Comparison of ENCODE assay signal across 8 mouse cellular contexts in genomic region chr4:114472143-114472542, GRCm38 (mm10).
A peak's percentile ranks its signal among the peaks of the same experiment; 100 is the strongest.
DNase-seq lines count a peak whose midpoint lies in the region; ATAC-seq and TF ChIP-seq lines count a peak whose summit lies in the region.
"Had no signal": no experiment of that assay in that cellular context is flagged by ENCODE, and none has a peak within 500 bp of the region (broad histone marks: within the 10 kb centered on the region; RNA-seq: fewer than 3 reads in every experiment).

No protein-coding gene starts in this region.

- ATAC-seq in Patski: peak; percentile 99
- peak; percentile 52; the same call in 1 of the 2 replicates for ATAC-seq in heart, embryonic 11.5 days (replicated peaks; ENCODE audit: insufficient number of reproducible peaks, low FRiP score, low TSS enrichment)

- WGBS in heart, embryonic 11.5 days (ENCODE audit: insufficient replicate concordance): 54% methylated on average over 5 of the region's 5 CpGs

- no peak overlapping the region for H3K9ac ChIP-seq in heart, embryonic 11.5 days (ENCODE audit: low read depth, low read length)
- H3K9ac ChIP-seq: liver, embryonic 15.5 days had no signal

- no peaks in the 10 kb centered on the region for H3K9me3 ChIP-seq in heart, embryonic 11.5 days (replicated peaks; ENCODE audit: control insufficient read depth, low read length)
- H3K9me3 ChIP-seq: liver, embryonic 15.5 days had no signal

- no peak overlapping the region for H3K27ac ChIP-seq in heart, embryonic 11.5 days (ENCODE audit: low read depth, low read length)
- H3K27ac ChIP-seq: liver, embryonic 15.5 days had no signal

- intact Hi-C loops in left cerebral cortex, postnatal 25 days (cut with DNase I): no loop called here

- no peak overlapping the region for H3K4me3 ChIP-seq in C2C12 (ENCODE audit: insufficient read depth, poor library complexity, severe bottlenecking)
- no peak overlapping the region for H3K4me3 ChIP-seq in heart, embryonic 11.5 days (ENCODE audit: low read depth, low read length)
- H3K4me3 ChIP-seq: liver, embryonic 15.5 days had no signal

- no peak for DNase-seq in Patski (ENCODE audit: low read depth, low spot score)
- DNase-seq in kidney, postnatal 25 days: peak; percentile 72 to 85
- DNase-seq in yolk sac, embryonic 10.5 days (ENCODE audit: low spot score): peak; percentile 62
- no peak for DNase-seq in thymus, postnatal 0 days (ENCODE audit: low spot score)
- no peak for DNase-seq in left cerebral cortex, postnatal 25 days (ENCODE audit: low spot score in 2 of 2)

- no peaks in the 10 kb centered on the region for H3K36me3 ChIP-seq in C2C12 (ENCODE audit: control insufficient read depth, insufficient read depth)
- no peaks in the 10 kb centered on the region for H3K36me3 ChIP-seq in heart, embryonic 11.5 days (ENCODE audit: control insufficient read depth, insufficient read depth, low read length)
- H3K36me3 ChIP-seq: liver, embryonic 15.5 days had no signal

- TF ChIP-seq CTCF in C2C12 (IDR thresholded peaks at IDR 0.05; ENCODE audit: control insufficient read depth, insufficient read depth, insufficient read length) (peak; percentile 2), Patski (IDR thresholded peaks at IDR 0.05) (no peak)

- H3ac ChIP-seq in C2C12 (ENCODE audit: control insufficient read depth, insufficient read length, low read depth): no peak overlapping the region

- no peak overlapping the region for H3K4me2 ChIP-seq in heart, embryonic 11.5 days
- H3K4me2 ChIP-seq: liver, embryonic 15.5 days had no signal

- CTCF ChIA-PET in Patski (lab: Charles Lee): interaction anchor here (0.9 to 1.5 kb wide), 3 partner anchors 9 to 33 kb away, joined by 3 to 7 read pairs (median 4); no protein-coding TSS in a partner anchor

- peaks cover 19% of the 10 kb centered on the region for H3K4me1 ChIP-seq in heart, embryonic 11.5 days (ENCODE audit: control insufficient read depth, insufficient read depth, low read length)
- H3K4me1 ChIP-seq: liver, embryonic 15.5 days had no signal

- POLR2A ChIA-PET in Patski (lab: Charles Lee): interaction anchor here (0.7 kb wide), 1 partner anchor 70 kb away, joined by 3 read pairs; no protein-coding TSS in a partner anchor

- no peaks in the 10 kb centered on the region for H3K79me3 ChIP-seq in C2C12 (ENCODE audit: low read depth)

- no peaks in the 10 kb centered on the region for H3K79me2 ChIP-seq in C2C12 (ENCODE audit: control insufficient read depth, insufficient read depth)

- in situ Hi-C loops in Patski (cut with MboI; ENCODE audit: low pct_unique_long_range_greater_than_20kb): no loop called here

- H3K27me3 ChIP-seq in C2C12 (ENCODE audit: control insufficient read depth, insufficient read depth, insufficient read length): peaks cover 7% of the 10 kb centered on the region
- no peaks in the 10 kb centered on the region for H3K27me3 ChIP-seq in Patski
- H3K27me3 ChIP-seq in heart, embryonic 11.5 days (ENCODE audit: control insufficient read depth, insufficient read depth, low read length): peaks cover 61% of the 10 kb centered on the region
- H3K27me3 ChIP-seq: liver, embryonic 15.5 days had no signal

TF ChIP-seq in C2C12, 6 proteins besides CTCF, POLR2A, EP300 and RAD21:
- TF ChIP-seq MYOD1 (IDR thresholded peaks at IDR 0.05; ENCODE audit: control insufficient read depth, insufficient read length, low read depth) (no peak), CEBPB (IDR thresholded peaks at IDR 0.05; ENCODE audit: low read depth) (no peak), MYOG (IDR thresholded peaks at IDR 0.05; ENCODE audit: control insufficient read depth, extremely low read depth, insufficient read length) (no peak), FOSL1 (IDR thresholded peaks at IDR 0.05; ENCODE audit: insufficient read depth, low read length, poor library complexity, severe bottlenecking) (no peak), MAX (IDR thresholded peaks at IDR 0.05) (no peak), USF1 (IDR thresholded peaks at IDR 0.05; ENCODE audit: low read depth) (no peak)

Comparison
In these comparisons a context has a peak if more than half of its experiments do, and no peak if none do; other contexts are left out.
1. DNase-seq: peak in kidney, postnatal 25 days (2 of 2) and yolk sac, embryonic 10.5 days (single experiment); none in Patski (single experiment), thymus, postnatal 0 days (single experiment) and left cerebral cortex, postnatal 25 days (0 of 2).